Mouse (Mus musculus): ENCODE results near the gene Olfr469.
"Not testable (repeated sequence)": the region's sequence is repeated elsewhere in the genome, so short reads cannot be mapped to it uniquely, and the experiment has no call there.

The Olfr469 gene

DNA sequence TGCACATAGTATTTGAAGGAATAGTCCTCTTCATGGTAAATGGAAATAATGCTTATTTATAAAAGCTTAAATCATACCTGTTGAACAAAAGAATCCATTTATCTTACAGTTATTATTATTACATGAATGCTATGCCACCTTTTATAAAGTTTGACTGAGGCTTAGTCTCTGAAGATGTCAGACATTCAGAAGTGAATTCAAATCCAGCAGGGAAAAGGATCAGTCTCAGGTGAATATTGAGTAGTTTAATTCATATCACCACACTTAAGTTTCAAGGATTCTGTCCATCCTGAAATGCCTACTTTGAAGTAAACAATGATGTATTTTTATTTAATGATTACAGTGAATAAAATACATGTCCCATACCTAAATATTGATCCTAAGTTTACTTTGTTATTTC lies at the start of gene Olfr469:
Olfr469 (minus strand) TSS at position 101 of the 400 bp plus-strand sequence.
- not testable (repeated sequence) for DNase-seq (ENCODE audit: low read depth, low spot score)

GRCm38 (mm10) chr7:107847390-107847789 lies 22.0 kb upstream of the Olfr469 start, which contains the start of gene Olfr470:
Gene Olfr470 (minus strand): TSS chr7:107847490.
- not testable (repeated sequence) for DNase-seq (ENCODE audit: low read depth, low spot score)

GRCm38 (mm10) chr7:107841719-107842118 lies 16.4 kb upstream of the Olfr469 start:
- DNase-seq (ENCODE audit: low read depth, low spot score), result no peak

GRCm38 (mm10) chr7:107823867-107824266 lies 1.5 kb downstream of the Olfr469 start:
- DNase-seq (ENCODE audit: low read depth, low spot score), result not testable (repeated sequence)

DNA sequence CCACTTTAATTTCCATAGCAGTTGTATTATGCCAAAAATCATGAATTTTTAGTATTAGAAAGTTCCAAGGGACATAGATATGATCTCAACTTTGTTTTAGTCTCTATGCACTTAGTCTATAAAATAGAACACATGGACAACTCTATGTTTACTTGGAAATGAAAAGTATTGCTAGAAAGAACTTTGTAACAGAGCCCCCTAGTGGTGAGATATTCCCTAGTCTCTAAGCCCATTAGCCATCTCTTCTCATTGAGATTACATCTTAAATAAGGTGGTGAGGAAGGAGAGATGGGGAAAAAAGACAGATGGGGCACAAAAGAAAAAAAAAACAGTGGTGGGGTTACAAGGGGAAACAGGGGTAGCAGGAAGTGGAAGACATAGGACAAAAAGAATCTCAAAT lies 5.9 kb downstream of the Olfr469 start:
- no peak for DNase-seq (ENCODE audit: low read depth, low spot score)

DNA sequence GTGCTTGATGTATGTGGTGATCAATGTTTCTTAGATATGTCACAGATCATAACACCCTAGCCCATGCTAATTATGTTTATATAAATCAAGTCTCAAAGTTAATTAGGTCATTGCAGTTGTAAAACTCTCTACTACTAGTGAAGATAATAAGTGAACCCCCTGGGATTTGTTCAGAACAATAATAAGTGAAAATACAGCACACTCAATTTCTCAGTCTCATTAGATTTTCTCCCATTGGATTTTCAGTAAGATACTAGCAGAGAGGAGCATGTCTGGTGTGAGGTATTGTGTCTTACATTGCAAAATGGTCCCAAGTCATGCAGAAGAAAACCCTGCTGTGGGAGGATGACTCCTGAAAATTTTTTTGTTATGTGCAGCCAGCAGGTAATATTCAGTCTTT lies 13.4 kb downstream of the Olfr469 start, which contains the start of gene Olfr467:
Olfr467 (plus strand) TSS at position 301 of the 400 bp plus-strand sequence.
- DNase-seq (ENCODE audit: low read depth, low spot score), result no peak

DNA sequence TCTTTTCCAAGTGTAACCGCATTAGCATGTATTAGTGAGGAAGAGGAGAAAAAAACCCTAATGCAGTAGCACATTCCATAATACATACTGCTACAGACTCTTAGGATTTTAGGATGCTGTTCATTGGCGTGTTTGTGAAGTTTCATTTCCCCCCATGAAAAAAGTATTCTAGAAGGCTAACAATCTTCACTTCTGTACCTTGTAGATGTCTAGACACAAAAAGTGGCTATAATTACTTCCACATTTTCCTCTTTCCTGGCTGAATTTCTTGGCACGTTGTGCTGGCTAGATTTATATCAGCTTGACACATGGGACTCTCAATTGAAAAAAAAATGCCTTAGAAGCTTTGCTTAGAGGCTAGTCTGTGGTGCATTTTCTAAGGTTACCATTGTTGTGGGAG lies 23.2 kb downstream of the Olfr469 start:
- DNase-seq (ENCODE audit: low read depth, low spot score), result no peak

DNA sequence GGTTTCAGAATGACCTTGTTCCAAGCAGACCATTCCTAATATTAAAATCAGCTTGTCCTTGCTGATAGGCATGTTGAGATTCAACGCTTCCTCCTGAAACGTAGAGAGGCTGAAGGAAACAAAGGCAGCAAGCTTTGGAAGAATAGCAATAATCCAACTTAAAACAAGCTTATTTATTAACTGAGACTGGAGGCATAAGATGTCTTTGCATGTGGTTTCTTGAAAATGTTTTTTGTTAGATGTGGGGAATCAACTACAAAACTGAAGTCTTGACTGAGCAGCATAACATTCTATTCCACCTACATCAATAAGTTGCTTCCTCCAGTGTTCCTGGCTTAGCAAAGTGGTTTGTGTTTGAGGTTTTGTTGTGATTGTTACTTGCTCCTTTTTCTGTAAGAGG lies 24.2 kb downstream of the Olfr469 start, which contains the start of gene Ovch2:
Ovch2 (minus strand) TSS at position 101 of the 400 bp plus-strand sequence.
- no peak for DNase-seq (ENCODE audit: low read depth, low spot score)

DNA sequence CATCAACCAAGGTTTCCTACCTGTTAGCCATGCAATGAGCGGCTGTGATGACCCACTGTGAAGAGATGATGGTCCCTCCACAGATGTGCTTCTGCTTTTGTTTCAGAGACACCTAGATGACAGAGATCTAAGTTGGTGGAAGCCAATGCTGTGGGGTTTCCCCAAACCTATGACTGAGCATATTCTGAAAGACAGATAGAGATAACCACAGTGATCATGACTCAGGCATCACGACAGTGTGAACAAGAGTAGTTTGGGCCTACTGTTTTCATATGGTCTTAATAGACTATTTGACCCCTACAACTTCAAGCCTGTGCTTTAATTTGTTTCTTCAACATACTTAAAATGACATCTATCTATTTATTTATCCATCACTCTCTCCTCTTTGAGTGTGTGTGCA lies 28.8 kb downstream of the Olfr469 start:
- no peak for DNase-seq (ENCODE audit: low read depth, low spot score)

- peak; percentile 15 for DNase-seq (ENCODE audit: low read depth, low spot score)
Measured at GRCm38 (mm10) chr7:107787977-107788620, 37.2 kb downstream of the Olfr469 start.

- no peak for DNase-seq (ENCODE audit: low read depth, low spot score)
Measured at GRCm38 (mm10) chr7:107779611-107780010, 45.7 kb downstream of the Olfr469 start.

GRCm38 (mm10) chr7:107778216-107778615 lies 47.1 kb downstream of the Olfr469 start:
- no peak for DNase-seq (ENCODE audit: low read depth, low spot score)

DNA sequence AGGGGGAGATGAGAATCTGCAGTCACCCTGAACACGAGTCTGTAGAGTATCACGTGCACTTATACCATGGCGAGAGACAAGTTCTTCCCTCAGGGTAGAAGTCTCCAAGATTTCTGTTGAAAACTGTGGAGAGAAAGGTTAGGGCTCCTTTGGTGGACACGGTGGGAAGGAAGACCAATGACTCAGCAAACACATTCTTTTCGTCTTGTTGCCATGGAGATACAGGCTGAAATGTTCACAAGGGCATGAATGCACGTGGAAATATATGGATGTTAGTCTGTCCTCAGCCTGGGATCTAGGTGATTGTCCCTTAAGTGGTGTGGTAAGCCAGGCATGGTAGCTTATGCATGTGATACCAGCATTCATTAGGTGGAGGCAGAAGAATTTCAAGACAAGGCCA lies 54.5 kb downstream of the Olfr469 start:
- no peak for DNase-seq (ENCODE audit: low read depth, low spot score)

All from telencephalon, adult 2 months (tissue).